Mouse (Mus musculus) urinary bladder, postnatal 14 days (tissue): ENCODE results near the gene Ptpn1.
A peak's percentile ranks its signal among the peaks of the same experiment; 100 is the strongest.

ENCODE experiments used
- DNase-seq: peaks from one replicate; pipeline ENCODE4 v3.0.0; 2021; ENCODE audit warnings: low spot score

Ptpn1 gene

DNA sequence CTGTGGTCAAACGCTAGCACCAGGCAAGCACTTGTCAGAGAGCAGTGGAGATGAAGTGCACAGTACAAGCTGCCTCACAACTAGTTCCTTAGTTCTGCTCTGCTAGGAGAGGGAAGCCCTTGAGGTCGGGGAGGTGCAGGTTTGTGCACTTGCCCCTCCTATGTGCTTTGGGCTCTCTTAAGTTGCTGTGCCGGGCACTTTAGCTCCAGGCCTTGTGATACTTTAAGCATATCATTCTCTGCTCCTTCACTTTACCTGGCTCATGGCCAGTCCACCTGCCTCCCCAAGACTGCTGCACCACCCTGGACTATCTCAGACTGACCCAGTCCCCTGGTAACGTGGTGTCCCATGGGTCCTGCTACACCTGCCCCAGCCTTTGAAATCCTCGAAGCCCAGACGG, 16.2 kb downstream of the Ptpn1 start:
- no peak for DNase-seq

GRCm38 (mm10) chr2:167948557-167948956, 16.7 kb downstream of the Ptpn1 start:
- no peak for DNase-seq

DNA sequence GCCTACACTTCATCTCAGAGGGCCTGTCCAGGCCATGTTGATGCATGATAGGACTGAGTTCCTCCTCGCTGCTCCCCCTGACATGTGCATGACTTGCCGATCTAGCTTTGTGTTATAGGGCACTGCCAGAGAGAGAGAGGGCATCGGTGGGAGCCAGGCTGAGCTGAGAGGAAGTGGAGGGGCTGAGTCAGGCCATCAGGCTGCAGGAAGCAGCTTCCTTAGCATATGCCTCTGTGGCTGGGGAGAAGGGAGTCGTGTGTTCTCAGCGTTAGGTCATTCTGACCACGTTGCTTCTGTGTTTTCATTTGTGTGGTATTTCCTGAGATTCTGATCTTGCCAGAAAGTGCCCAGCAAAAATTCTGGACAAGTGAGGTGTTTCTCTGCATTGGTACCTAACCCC, 17.4 kb downstream of the Ptpn1 start:
- DNase-seq = peak; percentile 46

- DNase-seq = no peak
These were observed 18.0 kb downstream of the Ptpn1 start for GRCm38 (mm10) chr2:167949808-167950207.

GRCm38 (mm10) chr2:167950681-167951080, 18.8 kb downstream of the Ptpn1 start:
- DNase-seq = no peak

DNA sequence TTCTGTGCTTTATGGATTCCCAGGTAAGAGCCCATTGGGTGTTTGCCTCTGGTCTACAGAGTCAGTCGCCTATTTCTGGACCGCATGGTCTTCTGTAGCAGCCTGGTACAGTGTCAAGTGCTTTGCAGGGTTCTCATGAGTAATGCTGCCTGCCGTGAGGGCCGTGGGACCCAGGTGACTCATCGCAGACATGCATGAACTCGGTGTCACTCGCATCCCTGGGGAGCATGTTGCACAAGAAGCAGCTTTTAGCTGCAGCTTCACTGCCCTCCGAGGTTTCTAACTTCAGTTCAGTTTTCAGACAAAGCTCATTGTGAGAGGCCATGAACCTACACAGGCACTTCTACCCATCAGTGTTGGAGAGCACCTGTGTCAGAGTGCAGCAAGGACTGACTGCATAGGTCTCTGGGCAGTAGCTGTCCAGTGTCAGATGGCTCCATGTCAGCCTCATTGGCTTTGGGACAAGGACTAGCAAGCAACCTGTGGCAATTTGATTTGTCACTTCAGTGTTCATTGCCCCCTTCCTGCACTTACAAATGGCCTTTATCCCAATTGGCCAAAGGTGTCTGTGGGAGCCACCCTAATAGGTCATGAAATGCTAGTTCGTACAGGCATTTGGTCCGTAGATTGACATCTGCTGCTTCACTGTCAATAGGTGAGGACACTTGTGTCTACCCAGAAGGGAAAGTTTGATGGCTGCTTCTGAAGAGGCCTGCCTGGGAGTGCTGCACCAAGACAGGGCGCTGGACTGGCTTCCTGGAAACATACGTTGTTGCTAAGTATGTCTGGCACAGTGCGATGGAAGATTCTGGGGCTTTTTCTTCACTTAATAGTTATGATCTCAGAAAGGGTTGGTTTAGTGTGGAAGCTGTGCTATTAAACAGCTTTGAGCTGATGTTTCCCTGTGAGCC, 19.7 kb downstream of the Ptpn1 start:
- DNase-seq = peak; percentile 69

GRCm38 (mm10) chr2:167953819-167954218, 22.0 kb downstream of the Ptpn1 start:
- no peak for DNase-seq

- DNase-seq = no peak
These were observed 23.1 kb downstream of the Ptpn1 start for GRCm38 (mm10) chr2:167954928-167955327.

GRCm38 (mm10) chr2:167957539-167957938, 25.7 kb downstream of the Ptpn1 start:
- no peak for DNase-seq

- peak; percentile 55 for DNase-seq
These were observed 26.4 kb downstream of the Ptpn1 start for GRCm38 (mm10) chr2:167958082-167958788.

DNA sequence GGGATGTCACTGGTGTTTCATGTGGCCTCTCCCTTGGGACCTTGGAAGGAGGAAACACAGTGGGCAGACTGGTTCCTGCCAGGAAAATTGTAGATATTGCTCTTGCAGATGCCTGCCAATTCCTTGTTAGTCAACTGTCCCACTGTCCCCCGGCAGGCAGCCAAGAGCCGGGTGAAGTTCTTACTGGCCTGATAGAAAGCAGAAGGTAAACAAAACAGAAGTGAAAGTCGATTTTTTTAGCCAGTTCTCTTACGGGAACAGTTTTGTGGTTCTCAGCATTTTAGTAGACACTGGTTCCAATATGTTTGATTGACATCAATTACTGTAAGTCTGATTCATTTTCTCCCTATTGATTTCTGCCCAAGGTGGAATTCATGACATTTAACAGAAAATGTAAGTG, 27.0 kb downstream of the Ptpn1 start:
- DNase-seq = peak; percentile 88

DNA sequence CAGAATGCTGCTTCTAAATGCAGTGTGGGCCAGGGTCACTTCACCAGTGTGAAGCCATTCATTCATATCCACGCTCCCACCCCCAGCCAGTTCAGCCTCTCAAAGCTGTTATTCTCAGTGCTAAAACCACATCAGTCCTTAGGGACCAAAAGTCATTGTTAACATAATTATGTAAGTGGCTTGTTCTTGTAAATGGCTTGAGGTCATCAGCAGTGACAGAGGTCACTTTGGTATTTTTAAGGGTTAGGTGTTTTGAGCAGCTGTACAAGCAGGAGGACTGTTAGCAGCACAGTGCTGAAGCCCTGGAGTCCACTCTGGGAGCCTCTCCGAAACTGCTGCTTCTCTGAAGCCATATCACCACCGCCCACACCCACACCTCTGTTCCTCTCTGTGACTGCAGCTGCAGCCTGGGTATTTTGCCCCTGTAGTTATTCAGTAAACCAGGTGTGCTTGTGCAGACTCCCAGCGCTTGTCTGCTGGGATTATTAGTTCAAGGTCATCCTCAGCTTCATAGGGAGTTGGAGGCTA, 27.6 kb downstream of the Ptpn1 start:
- DNase-seq = no peak

DNA sequence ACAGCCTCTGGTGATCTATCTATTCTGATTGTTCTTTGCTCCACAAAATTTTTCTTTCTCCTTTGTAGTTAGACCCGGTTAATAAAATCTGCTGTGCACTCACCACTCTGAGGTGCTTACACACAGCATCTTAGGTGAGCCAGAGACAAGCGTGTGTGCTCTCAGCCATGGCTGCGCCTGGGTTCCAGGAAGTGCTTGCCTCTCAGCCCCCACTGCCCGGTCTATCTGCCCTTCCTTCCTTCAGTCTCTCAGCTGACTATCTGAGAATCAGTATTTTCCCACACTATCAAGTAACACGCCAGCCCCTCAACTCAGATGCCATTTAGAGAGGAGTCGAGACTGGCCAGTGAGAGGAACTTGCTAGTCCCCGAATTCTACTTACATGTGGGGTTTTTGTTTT, 28.1 kb downstream of the Ptpn1 start:
- DNase-seq = no peak

DNA sequence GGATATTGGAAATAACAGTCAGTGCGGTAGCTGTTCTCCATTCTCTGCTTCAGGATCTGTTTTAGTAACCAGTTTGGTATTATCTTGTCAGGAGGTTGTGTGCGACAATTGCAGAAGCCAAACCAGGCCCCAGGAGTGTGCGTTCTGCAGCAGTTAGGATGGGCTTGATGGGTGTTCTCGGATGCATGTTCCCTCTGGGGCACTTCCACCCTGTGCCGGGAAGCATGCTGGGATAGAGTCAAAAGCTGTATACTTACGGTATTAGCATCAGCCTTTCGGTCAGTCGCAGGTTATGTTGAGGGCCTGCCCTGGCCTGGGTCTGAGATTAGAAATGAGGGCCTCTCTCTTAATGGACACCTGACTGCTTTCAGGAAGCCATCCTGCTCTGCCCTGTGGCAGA, 28.7 kb downstream of the Ptpn1 start:
- DNase-seq = no peak

DNA sequence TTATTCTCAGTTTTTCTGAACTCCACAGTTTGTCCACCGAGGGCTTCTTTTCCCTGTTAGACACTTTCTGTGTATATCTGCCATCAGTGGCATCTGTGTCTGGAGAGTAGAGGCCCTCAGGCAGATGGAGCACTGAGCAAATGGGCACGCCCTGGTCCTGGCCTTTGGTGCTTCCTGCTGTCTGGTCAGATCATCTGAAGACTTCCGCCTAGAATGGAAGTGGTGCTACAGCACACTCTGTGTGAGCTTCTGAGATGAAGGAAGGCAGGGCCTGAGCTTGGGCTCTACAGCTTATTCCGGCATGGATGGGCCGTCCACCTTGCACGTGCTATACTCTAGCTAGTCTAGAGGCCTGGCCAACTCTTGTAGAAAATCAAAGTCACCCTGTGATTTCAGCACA, 30.5 kb downstream of the Ptpn1 start:
- no peak for DNase-seq

DNA sequence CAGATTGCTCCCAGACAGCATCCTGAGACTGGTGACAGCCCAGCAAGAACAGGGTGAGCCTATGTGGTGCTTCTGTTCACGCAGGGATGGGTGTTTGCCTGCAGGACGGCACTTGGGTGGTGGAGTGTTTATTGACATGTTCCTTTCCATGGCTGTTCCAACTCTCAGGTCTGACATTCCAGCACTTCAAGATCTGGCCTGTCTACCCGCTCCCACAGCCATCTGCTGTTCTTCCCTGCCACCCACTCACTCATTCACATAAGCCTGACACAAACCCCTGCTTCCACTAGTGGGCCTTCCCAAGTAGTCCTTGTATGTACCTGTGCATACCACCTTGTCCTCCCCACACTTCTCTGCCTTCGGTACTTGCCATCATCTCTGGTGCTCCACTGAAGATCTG, 31.3 kb downstream of the Ptpn1 start:
- DNase-seq = no peak

DNA sequence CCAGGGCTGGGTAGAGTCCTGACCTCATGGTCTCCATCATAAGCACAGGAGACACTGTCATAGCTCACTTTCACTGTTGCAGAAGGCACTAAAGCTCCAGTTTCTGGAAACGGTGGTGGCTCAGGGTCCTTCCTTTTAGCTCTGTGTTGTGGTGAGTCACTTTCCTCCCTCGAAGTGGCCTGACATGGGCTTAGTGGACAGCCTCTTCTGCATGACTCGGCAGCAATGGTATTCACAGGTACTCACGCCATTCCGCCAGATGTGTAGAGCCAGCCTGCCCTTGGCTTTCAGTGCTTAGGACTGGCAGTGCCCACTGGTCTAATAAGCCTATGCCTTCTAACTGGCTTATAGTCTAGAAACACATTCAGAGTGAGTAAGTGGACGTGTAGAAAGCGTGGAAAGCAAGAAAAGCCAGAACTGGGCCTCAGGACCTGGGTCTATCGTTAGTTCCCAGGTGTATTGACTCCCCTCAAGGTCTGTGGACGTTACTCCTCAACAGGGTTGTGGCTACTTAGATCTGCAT, 32.0 kb downstream of the Ptpn1 start:
- no peak for DNase-seq

DNA sequence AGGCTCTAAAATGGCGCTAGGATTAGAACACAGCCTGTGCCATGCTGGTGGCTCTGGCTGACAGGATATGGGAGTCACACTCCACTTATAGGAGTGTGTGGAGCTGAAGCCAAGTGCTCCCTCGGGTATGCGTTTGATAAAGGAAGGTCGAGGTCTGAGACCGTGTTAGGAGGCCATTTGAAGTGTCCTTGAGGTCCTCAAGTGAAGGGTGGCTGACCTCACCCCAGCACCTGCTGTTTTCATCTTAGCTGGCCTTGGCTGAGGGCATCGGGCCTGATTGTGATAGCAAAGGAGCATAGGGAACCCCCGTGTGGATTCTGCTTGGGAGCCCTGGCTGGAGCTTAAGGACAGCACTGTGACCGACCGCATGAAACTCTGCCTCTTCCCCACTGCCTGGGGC, 32.5 kb downstream of the Ptpn1 start:
- no peak for DNase-seq

GRCm38 (mm10) chr2:167965911-167966310, 34.1 kb downstream of the Ptpn1 start:
- DNase-seq = no peak

DNA sequence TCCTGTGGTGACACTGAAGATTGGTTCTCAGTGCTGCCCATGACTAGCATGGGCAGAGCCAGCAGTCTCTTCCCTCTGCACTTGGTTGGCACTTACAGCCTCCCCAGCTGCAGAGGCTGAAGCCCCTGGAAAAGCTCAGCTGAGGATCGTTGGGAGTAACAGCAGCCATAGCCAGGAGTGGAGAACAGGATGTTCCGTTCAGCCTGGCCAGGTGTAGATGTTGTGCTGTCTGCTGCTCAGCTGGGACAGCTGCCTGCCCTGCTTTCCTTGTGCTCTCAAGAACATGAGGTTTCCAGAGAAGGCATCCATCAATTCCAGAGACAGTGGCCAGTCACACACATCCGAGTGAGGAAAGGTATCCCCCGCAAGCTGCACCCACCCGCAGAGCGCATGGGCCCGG, 36.6 kb downstream of the Ptpn1 start:
- no peak for DNase-seq

GRCm38 (mm10) chr2:167969851-167970541, 38.1 kb downstream of the Ptpn1 start:
- DNase-seq = no peak

- no peak for DNase-seq
These were observed 40.3 kb downstream of the Ptpn1 start for GRCm38 (mm10) chr2:167972146-167972545.
